Mouse (Mus musculus): Measurements from ENCODE around the gene Cd2bp2. TPM values are rescaled to one million over a fixed set of nuclear protein-coding genes. Genes with fewer than 3 reads are reported as not detected.

The Cd2bp2 gene
- total RNA-seq, 4 experiments from 2014 or later: 61.9 to 89.2 (median 70.0) TPM

Other genes starting within 250 kb of the Cd2bp2 start
- gene Asphd1, start 246.5 kb downstream of the Cd2bp2 start, total RNA-seq (2022): 1 to 10 TPM; 1.7 to 5.0 (median 3.7) TPM
- gene Sez6l2, start 245.5 kb downstream of the Cd2bp2 start, total RNA-seq (2022): 100 to 1,000 TPM in 3 of 4 experiments, 10 to 100 TPM in 1; 94.1 to 133 (median 117) TPM
- gene Cdipt, start 220.1 kb downstream of the Cd2bp2 start, total RNA-seq (2022): 100 to 1,000 TPM in 3 of 4 experiments, 10 to 100 TPM in 1; 99.2 to 107 (median 103) TPM
- gene Cdiptos, start 220.0 kb downstream of the Cd2bp2 start, total RNA-seq (2022): 1 to 10 TPM in 1 of 4 experiments, under 1 TPM in 3; 0.46 to 1.8 (median 0.71) TPM
- 100 to 1,000 TPM; 117 to 186 (median 125) TPM for gene Mvp, start 181.4 kb downstream of the Cd2bp2 start, total RNA-seq (2022)
- gene Pagr1b, start 179.6 kb downstream of the Cd2bp2 start, total RNA-seq (2022): 1 to 10 TPM in 1 of 4 experiments, not detected in 3; 1.5 TPM
- 10 to 100 TPM in 3 of 4 experiments, 1 to 10 TPM in 1; 7.5 to 36.1 (median 14.3) TPM for gene Pagr1a, start 178.7 kb downstream of the Cd2bp2 start, total RNA-seq (2022)
- gene Gm42742, start 175.0 kb downstream of the Cd2bp2 start, total RNA-seq (2022): 10 to 100 TPM in 3 of 4 experiments, 1 to 10 TPM in 1; 5.5 to 40.3 (median 28.9) TPM
- gene Prrt2, start 174.8 kb downstream of the Cd2bp2 start, total RNA-seq (2022): 1 to 10 TPM; 2.4 to 8.7 (median 6.4) TPM
- gene Maz, start 169.0 kb downstream of the Cd2bp2 start, total RNA-seq (2022): 100 to 1,000 TPM in 3 of 4 experiments, 10 to 100 TPM in 1; 99.9 to 123 (median 111) TPM
- gene Kif22, start 153.6 kb downstream of the Cd2bp2 start, total RNA-seq (2022): 1 to 10 TPM; 1.5 to 3.6 (median 1.8) TPM
- gene Zg16, start 108.7 kb downstream of the Cd2bp2 start, total RNA-seq (2022): not detected
- 1 to 10 TPM; 1.4 to 1.8 (median 1.5) TPM for gene AI467606, start 104.7 kb downstream of the Cd2bp2 start, total RNA-seq (2022)
- under 1 TPM; 0.12 to 0.83 (median 0.31) TPM for gene Qprt, start 73.8 kb downstream of the Cd2bp2 start, total RNA-seq (2022)
- gene Spn, start 58.2 kb downstream of the Cd2bp2 start, total RNA-seq (2022): 1 to 10 TPM; 1.2 to 2.0 (median 1.7) TPM
- gene Tbc1d10b, start 12.4 kb upstream of the Cd2bp2 start, total RNA-seq (2022): 10 to 100 TPM; 47.9 to 63.7 (median 57.0) TPM
- gene Mylpf, start 12.8 kb upstream of the Cd2bp2 start, total RNA-seq (2022): 1 to 10 TPM; 2.8 to 6.2 (median 3.7) TPM
- gene Zfp553, start 37.0 kb upstream of the Cd2bp2 start, total RNA-seq (2022): 10 to 100 TPM; 11.6 to 19.5 (median 15.0) TPM
- gene Sept1, start 37.1 kb upstream of the Cd2bp2 start, total RNA-seq (2022): 10 to 100 TPM in 2 of 4 experiments, 1 to 10 TPM in 2; 9.1 to 11.2 (median 10.3) TPM
- gene Zfp771, start 48.2 kb upstream of the Cd2bp2 start, total RNA-seq (2022): 10 to 100 TPM; 32.9 to 46.1 (median 39.7) TPM
- 10 to 100 TPM; 28.2 to 36.5 (median 31.6) TPM for gene Dctpp1, start 64.7 kb upstream of the Cd2bp2 start, total RNA-seq (2022)
- gene Sephs2, start 78.0 kb upstream of the Cd2bp2 start, total RNA-seq (2022): 100 to 1,000 TPM in 1 of 4 experiments, 10 to 100 TPM in 3; 44.5 to 105 (median 76.5) TPM
- gene Itgal, start 100.2 kb upstream of the Cd2bp2 start, total RNA-seq (2022): 1 to 10 TPM; 1.9 to 3.1 (median 2.7) TPM
- 10 to 100 TPM; 25.9 to 29.4 (median 28.0) TPM for gene Zfp768, start 149.5 kb upstream of the Cd2bp2 start, total RNA-seq (2022)
- 10 to 100 TPM; 11.1 to 14.4 (median 12.5) TPM for gene Zfp747, start 180.0 kb upstream of the Cd2bp2 start, total RNA-seq (2022)
- gene 9130019O22Rik, start 191.1 kb upstream of the Cd2bp2 start, total RNA-seq (2022): 1 to 10 TPM; 4.5 to 6.6 (median 5.9) TPM
- 10 to 100 TPM; 10.3 to 12.7 (median 11.4) TPM for gene E430018J23Rik, start 197.6 kb upstream of the Cd2bp2 start, total RNA-seq (2022)
- 10 to 100 TPM in 1 of 4 experiments, 1 to 10 TPM in 3; 6.8 to 10.0 (median 8.3) TPM for gene Zfp764, start 210.8 kb upstream of the Cd2bp2 start, total RNA-seq (2022)
- gene Zfp688, start 226.0 kb upstream of the Cd2bp2 start, total RNA-seq (2022): 10 to 100 TPM; 15.5 to 22.0 (median 19.5) TPM